Mouse (Mus musculus) spleen, adult 2 months (tissue): ENCODE results near the gene Vstm2a. TPM values are rescaled to one million over a fixed set of nuclear protein-coding genes. Genes with fewer than 3 reads are reported as not detected.

Experiments used
- DNase-seq, 2 experiments: peaks; one replicate each; pipeline versions ENCODE4 v3.0.0 to v3.0.0-alpha.2; 2012 to 2021; ENCODE audit warnings: low spot score in 2 of 2, low read depth in 1 of 2
- H3K27ac ChIP-seq: fragments of 200-500 bp; 2 replicates; pipeline ENCODE4 v1.5.1; 2012; ENCODE audit warnings: low read length, inconsistent platforms; ENCODE audit not compliant: insufficient read depth
- H3K27me3 ChIP-seq: fragments of 200-500 bp; 2 replicates; pipeline ENCODE4 v1.6.1; 2012; ENCODE audit warnings: mild to moderate bottlenecking, moderate library complexity, low read length, inconsistent platforms; ENCODE audit not compliant: control insufficient read depth, insufficient read depth
- H3K36me3 ChIP-seq: fragments of 200-500 bp; 2 replicates; pipeline ENCODE4 v1.6.1; 2012; ENCODE audit warnings: mild to moderate bottlenecking, low read length, inconsistent platforms; ENCODE audit not compliant: control insufficient read depth, insufficient read depth
- H3K4me1 ChIP-seq: fragments of 200-500 bp; 2 replicates; pipeline ENCODE4 v1.6.1; 2011; ENCODE audit warnings: inconsistent platforms; ENCODE audit not compliant: control insufficient read depth, insufficient read depth, insufficient read length
- H3K4me3 ChIP-seq: fragments of 200-500 bp; 2 replicates; pipeline ENCODE4 v1.5.1; 2011; ENCODE audit warnings: mild to moderate bottlenecking, inconsistent platforms; ENCODE audit not compliant: insufficient read depth, insufficient read length; ENCODE audit errors: extremely low read depth
- CTCF ChIP-seq: fragments of 200-500 bp; IDR thresholded peaks from 2 replicates; pipeline ENCODE4 v1.5.1; 2011; ENCODE audit warnings: mild to moderate bottlenecking, inconsistent platforms; ENCODE audit not compliant: insufficient read depth, insufficient read length, insufficient replicate concordance; ENCODE audit errors: extremely low read depth
- POLR2A ChIP-seq: fragments of 200-500 bp; IDR thresholded peaks from 2 replicates; pipeline ENCODE4 v1.6.1; 2011; ENCODE audit warnings: low read depth, low read length, inconsistent platforms
- WGBS: fragments of 180-500 bp; shearing (Covaris S2); methylation state at CpG from one replicate; pipeline ENCODE4 v1.1.7; 2018; 5-methylcytosine and 5-hydroxymethylcytosine counted together
- polyA plus RNA-seq: library from polyadenylated mRNA; depleted of rRNA; stranded (reverse); fragments of >200 nt; gene quantifications from 2 replicates; pipeline ENCODE4 v1.2.3, GENCODE M21; 2012; rRNA removed

The Vstm2a gene
- not detected in 2 replicates for polyA plus RNA-seq

- H3K4me3 ChIP-seq, result no peak within 1 kb of the TSS
- WGBS, result 3% methylated on average over 44 of the region's 44 CpGs
- H3K36me3 ChIP-seq, result no peaks in the 10 kb centered on the region
- H3K27me3 ChIP-seq, result peaks cover 5% of the 10 kb centered on the region
- DNase-seq, result no peak
- no peaks in the 10 kb centered on the region; the same call in 1 of the 2 replicates for H3K4me1 ChIP-seq
- TF ChIP-seq POLR2A (no peak), CTCF (no peak)
- no peak within 1 kb of the TSS for H3K27ac ChIP-seq
Observed at GRCm38 (mm10) chr11:16257473-16257921, at the start of gene Vstm2a. Gene Vstm2a (plus strand): TSS chr11:16257724.

DNA sequence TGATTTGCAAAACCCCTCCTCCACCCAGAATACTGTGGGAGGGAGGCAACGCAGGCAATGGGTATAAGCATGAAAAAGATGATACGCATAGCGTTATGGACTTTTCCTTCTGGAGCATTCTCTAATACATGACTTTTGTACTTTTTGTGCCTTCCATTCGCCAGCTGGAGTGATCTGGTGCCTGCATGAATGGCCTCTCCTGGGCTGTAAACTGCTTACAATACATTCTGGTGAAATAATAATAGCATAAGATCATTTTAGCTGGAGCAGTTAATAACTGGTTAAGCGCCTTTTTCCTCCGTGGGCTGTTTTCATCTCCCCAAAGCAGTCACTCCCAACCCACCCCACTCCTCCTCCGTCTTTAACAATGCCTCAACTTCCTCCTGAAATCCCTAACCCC is 513 bp upstream of the Vstm2a start:
- Histone ChIP-seq H3K4me1 (no peaks in the 10 kb centered on the region; the same call in 1 of the 2 replicates), H3K4me3 (no peak overlapping the region), H3K27me3 (peaks cover 5% of the 10 kb centered on the region), H3K36me3 (no peaks in the 10 kb centered on the region), H3K27ac (no peak overlapping the region)
- TF ChIP-seq CTCF (no peak), POLR2A (no peak)
- no peak for DNase-seq
- 38% methylated on average over 7 of the region's 7 CpGs for WGBS

DNA sequence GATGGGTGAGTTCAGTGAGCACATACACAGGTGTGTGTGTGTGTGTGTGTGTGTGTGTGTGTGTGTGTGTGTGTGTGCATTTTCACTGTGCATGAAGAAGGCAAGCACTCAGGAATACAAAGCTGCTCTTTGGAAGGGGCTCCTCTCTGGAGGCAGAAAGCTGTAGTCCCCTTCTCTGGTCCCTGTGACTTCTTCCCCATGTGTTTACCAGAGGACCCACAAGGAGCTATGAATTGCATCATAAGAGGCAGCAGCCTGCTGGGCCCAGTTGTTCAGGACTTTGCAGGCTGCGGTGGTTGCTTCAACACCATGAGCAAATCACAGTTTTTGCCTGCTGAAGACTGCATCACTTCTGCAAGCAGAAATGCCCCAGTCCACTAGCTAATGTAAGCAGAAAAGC is 776 bp downstream of the Vstm2a start:
- DNase-seq, result no peak
- no peak overlapping the region for H3K4me3 ChIP-seq
- peaks cover 5% of the 10 kb centered on the region for H3K27me3 ChIP-seq
- 29% methylated on average over 1 of the region's 1 CpGs for WGBS
- H3K27ac ChIP-seq, result no peak overlapping the region
- no peaks in the 10 kb centered on the region; the same call in 1 of the 2 replicates for H3K4me1 ChIP-seq
- TF ChIP-seq POLR2A (no peak), CTCF (no peak)
- no peaks in the 10 kb centered on the region for H3K36me3 ChIP-seq

DNA sequence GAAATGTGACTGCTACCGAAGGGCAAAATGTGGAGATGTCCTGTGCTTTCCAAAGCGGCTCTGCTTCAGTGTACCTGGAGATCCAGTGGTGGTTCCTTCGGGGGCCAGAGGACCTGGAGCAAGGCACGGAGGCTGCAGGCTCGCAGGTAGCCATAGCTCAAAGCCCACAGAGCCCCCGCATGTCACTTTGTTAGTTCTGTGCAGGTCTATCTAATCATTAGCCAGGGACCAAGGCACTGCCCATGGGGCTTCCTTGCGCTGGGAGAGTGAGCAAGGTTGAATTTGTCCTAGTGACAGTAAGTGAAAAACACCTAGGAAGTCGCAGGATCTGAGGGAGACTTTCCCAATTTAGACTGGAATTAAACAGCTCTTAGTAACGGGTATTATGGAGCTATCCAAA is 2.4 kb downstream of the Vstm2a start:
- WGBS, result 20% methylated on average over 9 of the region's 9 CpGs
- Histone ChIP-seq H3K4me3 (no peak overlapping the region), H3K36me3 (no peaks in the 10 kb centered on the region), H3K27me3 (peaks cover 5% of the 10 kb centered on the region), H3K27ac (no peak overlapping the region), H3K4me1 (no peaks in the 10 kb centered on the region; the same call in 1 of the 2 replicates)
- no peak for TF ChIP-seq POLR2A
- TF ChIP-seq CTCF, result no peak
- no peak for DNase-seq

- WGBS, result 4% methylated on average over 40 of the region's 40 CpGs
- DNase-seq, result no peak
- no peak overlapping the region for H3K27ac ChIP-seq
- H3K27me3 ChIP-seq, result peaks cover 5% of the 10 kb centered on the region
- H3K36me3 ChIP-seq, result no peaks in the 10 kb centered on the region
- H3K4me1 ChIP-seq, result no peaks in the 10 kb centered on the region; the same call in 1 of the 2 replicates
- TF ChIP-seq POLR2A, result no peak
- TF ChIP-seq CTCF, result no peak
- no peak overlapping the region for H3K4me3 ChIP-seq
Observed at GRCm38 (mm10) chr11:16260764-16261578, 3.4 kb downstream of the Vstm2a start.

- Histone ChIP-seq H3K4me3 (no peak overlapping the region), H3K27ac (no peak overlapping the region), H3K4me1 (no peaks in the 10 kb centered on the region), H3K36me3 (no peaks in the 10 kb centered on the region), H3K27me3 (no peaks in the 10 kb centered on the region)
- no peak for DNase-seq
- 92% methylated on average over 1 of the region's 1 CpGs for WGBS
- TF ChIP-seq CTCF (no peak), POLR2A (no peak)
Observed at GRCm38 (mm10) chr11:16268396-16268795, 10.9 kb downstream of the Vstm2a start.

- Histone ChIP-seq H3K4me3 (no peak overlapping the region), H3K4me1 (no peaks in the 10 kb centered on the region), H3K36me3 (no peaks in the 10 kb centered on the region), H3K27ac (no peak overlapping the region), H3K27me3 (no peaks in the 10 kb centered on the region; the same call in 1 of the 2 replicates)
- no peak for DNase-seq
- WGBS, result 87% methylated on average over 1 of the region's 1 CpGs
- TF ChIP-seq CTCF (no peak), POLR2A (no peak)
Observed at GRCm38 (mm10) chr11:16290381-16290780, 32.9 kb downstream of the Vstm2a start.
